Mouse (Mus musculus) kidney, postnatal 0 days (tissue): Measurements from ENCODE around the gene Cdkn1a. TPM values are rescaled to one million over a fixed set of nuclear protein-coding genes. Genes with fewer than 3 reads are reported as not detected.

Source experiments
- ATAC-seq: fragments of 200-750 bp; cut with Nextera tagmentation; replicated peaks from 2 replicates; pipeline ENCODE4 v1.8.0; 2017; ENCODE audit warnings: low read depth, moderate number of reproducible peaks, moderate TSS enrichment, moderate library complexity; ENCODE audit not compliant: low FRiP score
- DNase-seq: peaks from one replicate; pipeline ENCODE4 v3.0.0-alpha.2; 2016; ENCODE audit warnings: low spot score
- H3K27ac ChIP-seq: fragments of 300-500 bp; sonication (generic); 2 replicates; pipeline ENCODE4 v1.5.1; 2014; ENCODE audit warnings: mild to moderate bottlenecking
- H3K27me3 ChIP-seq: fragments of 300-500 bp; sonication (generic); 2 replicates; pipeline ENCODE4 v1.6.1; 2014; ENCODE audit warnings: low read length, mixed read lengths; ENCODE audit not compliant: insufficient read depth
- H3K36me3 ChIP-seq: fragments of 300-500 bp; sonication (generic); 2 replicates; pipeline ENCODE4 v1.6.1; 2014; ENCODE audit warnings: low read length, mixed read lengths; ENCODE audit not compliant: insufficient read depth
- H3K4me1 ChIP-seq: fragments of 300-500 bp; sonication (generic); replicated peaks from 2 replicates; pipeline ENCODE4 v1.6.1; 2014; ENCODE audit warnings: antibody characterized with exemption, low read length, mixed read lengths; ENCODE audit not compliant: insufficient read depth
- H3K4me2 ChIP-seq: fragments of 300-500 bp; sonication (generic); 2 replicates; pipeline ENCODE4 v1.6.1; 2014; ENCODE audit warnings: mild to moderate bottlenecking, low read length, moderate library complexity, mixed read lengths
- H3K4me3 ChIP-seq: fragments of 300-500 bp; sonication (generic); replicated peaks from 2 replicates; pipeline ENCODE4 v1.5.1; 2014; ENCODE audit warnings: low read depth, low read length
- H3K9ac ChIP-seq: fragments of 300-500 bp; sonication (generic); 2 replicates; pipeline ENCODE4 v1.6.1; 2014; ENCODE audit warnings: low read depth, low read length
- H3K9me3 ChIP-seq: fragments of 300-500 bp; sonication (generic); replicated peaks from 2 replicates; pipeline ENCODE4 v1.6.1; 2016; ENCODE audit warnings: low read length, inconsistent platforms, mixed read lengths
- CTCF ChIP-seq: IDR thresholded peaks from 2 replicates; pipeline ENCODE4 v1.5.1; 2016; ENCODE audit warnings: antibody characterized with exemption, low read depth, mild to moderate bottlenecking, moderate library complexity
- WGBS: fragments of 180-500 bp; shearing (Covaris S2); extraction: QIAGEN DNeasy Blood & Tissue Kit; methylation state at CpG from one replicate; pipeline ENCODE4 v1.1.7; 2014; 5-methylcytosine and 5-hydroxymethylcytosine counted together
- polyA plus RNA-seq: library from polyadenylated mRNA; unstranded; fragments of >200 nt; fragmentation: Nextera tagmentation; extraction: Ambion mirVana; gene quantifications from 2 replicates; pipeline ENCODE4 v1.2.1, GENCODE M21; 2015

Gene Cdkn1a
- polyA plus RNA-seq, 1 experiment from 2014 or later: 125 TPM

GRCm38 (mm10) chr17:29093961-29094309, 3.2 kb downstream of the Cdkn1a start:
- TF ChIP-seq CTCF: no peak
- Histone ChIP-seq H3K4me2 (peak overlapping the region; percentile 82), H3K9ac (peak overlapping the region; percentile 77), H3K36me3 (no peaks in the 10 kb centered on the region), H3K27ac (peak overlapping the region; percentile 78), H3K27me3 (0 out of 2 replicates have a peak, but pooled peaks cover 2% of the 10 kb centered on the region), H3K4me1 (0 out of 2 replicates have a peak, but pooled peaks cover 5% of the 10 kb centered on the region), H3K4me3 (peak overlapping the region; percentile 61), H3K9me3 (no peaks in the 10 kb centered on the region)
- DNase-seq: no peak
- peak; percentile 37 for ATAC-seq
- under 1% methylated on average over 24 of the region's 24 CpGs for WGBS

GRCm38 (mm10) chr17:29094310-29095181, 3.8 kb downstream of the Cdkn1a start:
- ATAC-seq (peak; percentile 44; the same call in 1 of the 2 replicates), DNase-seq (peak; percentile 28)
- H3K27me3 ChIP-seq: 0 out of 2 replicates have a peak, but pooled peaks cover 2% of the 10 kb centered on the region
- H3K36me3 ChIP-seq: no peaks in the 10 kb centered on the region
- H3K9ac ChIP-seq: peak overlapping the region; percentile 77
- H3K27ac ChIP-seq: peak overlapping the region; percentile 78
- peak overlapping the region; percentile 82 for H3K4me2 ChIP-seq
- WGBS: under 1% methylated on average over 69 of the region's 71 CpGs
- H3K4me3 ChIP-seq: peak overlapping the region; percentile 61
- no peak for TF ChIP-seq CTCF
- H3K9me3 ChIP-seq: no peaks in the 10 kb centered on the region
- H3K4me1 ChIP-seq: 0 out of 2 replicates have a peak, but pooled peaks cover 5% of the 10 kb centered on the region

GRCm38 (mm10) chr17:29095201-29095733, 4.5 kb downstream of the Cdkn1a start:
- peak overlapping the region; percentile 82 for H3K4me2 ChIP-seq
- no peaks in the 10 kb centered on the region for H3K36me3 ChIP-seq
- H3K4me3 ChIP-seq: peak overlapping the region; percentile 61
- TF ChIP-seq CTCF: peak; percentile 99
- 0 out of 2 replicates have a peak, but pooled peaks cover 2% of the 10 kb centered on the region for H3K27me3 ChIP-seq
- peak overlapping the region; percentile 78 for H3K27ac ChIP-seq
- peak; percentile 92 for DNase-seq
- H3K9me3 ChIP-seq: no peaks in the 10 kb centered on the region
- peak overlapping the region; percentile 77 for H3K9ac ChIP-seq
- peak; percentile 72 for ATAC-seq
- 0 out of 2 replicates have a peak, but pooled peaks cover 5% of the 10 kb centered on the region for H3K4me1 ChIP-seq
- under 1% methylated on average over 44 of the region's 44 CpGs for WGBS

- H3K27ac ChIP-seq: no peak overlapping the region
- H3K36me3 ChIP-seq: no peaks in the 10 kb centered on the region
- WGBS: 85% methylated on average over 6 of the region's 6 CpGs
- no peak for TF ChIP-seq CTCF
- DNase-seq (no peak), ATAC-seq (no peak)
- 0 out of 2 replicates have a peak, but pooled peaks cover 2% of the 10 kb centered on the region for H3K27me3 ChIP-seq
- H3K4me2 ChIP-seq: peak overlapping the region; percentile 82; the same call in 1 of the 2 replicates
- no peak overlapping the region for H3K4me3 ChIP-seq
- 0 out of 2 replicates have a peak, but pooled peaks cover 5% of the 10 kb centered on the region for H3K4me1 ChIP-seq
- no peak overlapping the region for H3K9ac ChIP-seq
- no peaks in the 10 kb centered on the region for H3K9me3 ChIP-seq
These were observed 5.5 kb downstream of the Cdkn1a start for GRCm38 (mm10) chr17:29096245-29096644.

DNA sequence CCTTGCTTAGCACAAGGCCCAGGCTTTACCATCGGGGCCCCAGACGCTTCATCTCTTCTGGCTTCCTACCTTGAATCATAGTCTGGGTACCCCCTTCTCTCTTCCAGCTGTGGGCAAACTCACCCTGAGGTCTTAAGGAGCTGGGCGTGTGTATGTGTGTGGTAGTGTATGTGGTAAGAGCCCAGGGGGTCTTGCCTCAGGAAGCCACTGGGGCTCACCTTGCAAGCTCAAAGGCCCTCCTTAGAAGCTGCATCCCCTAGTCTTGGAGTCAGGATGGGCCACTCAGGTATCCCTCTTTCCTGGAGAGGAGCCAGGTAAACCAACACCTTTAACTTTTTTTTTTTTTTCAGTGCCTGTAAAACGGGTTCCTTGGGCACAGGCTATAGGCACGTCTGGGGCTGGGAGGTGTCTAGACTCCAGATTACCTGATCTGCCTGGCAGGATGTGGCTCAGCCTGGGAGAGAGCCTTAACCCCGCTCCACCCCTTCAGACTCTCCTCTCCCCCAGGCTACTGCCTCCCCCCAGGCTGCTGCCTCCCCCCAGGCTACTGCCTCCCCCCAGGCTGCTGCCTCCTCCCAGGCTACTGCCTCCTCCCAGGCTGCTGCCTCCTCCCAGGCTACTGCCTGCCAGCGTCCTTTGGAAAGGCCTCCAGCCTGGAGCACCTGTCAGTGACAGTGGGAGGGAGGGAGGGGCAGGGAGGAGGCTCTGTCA, 6.2 kb downstream of the Cdkn1a start:
- no peak for TF ChIP-seq CTCF
- 0 out of 2 replicates have a peak, but pooled peaks cover 2% of the 10 kb centered on the region for H3K27me3 ChIP-seq
- DNase-seq (no peak), ATAC-seq (no peak)
- no peak overlapping the region for H3K4me2 ChIP-seq
- no peaks in the 10 kb centered on the region for H3K9me3 ChIP-seq
- WGBS: 62% methylated on average over 7 of the region's 7 CpGs
- no peak overlapping the region for H3K9ac ChIP-seq
- 0 out of 2 replicates have a peak, but pooled peaks cover 5% of the 10 kb centered on the region for H3K4me1 ChIP-seq
- H3K36me3 ChIP-seq: no peaks in the 10 kb centered on the region
- H3K27ac ChIP-seq: no peak overlapping the region
- no peak overlapping the region for H3K4me3 ChIP-seq

GRCm38 (mm10) chr17:29098291-29098690, 7.5 kb downstream of the Cdkn1a start:
- H3K4me1 ChIP-seq: 0 out of 2 replicates have a peak, but pooled peaks cover 5% of the 10 kb centered on the region
- no peak overlapping the region for H3K4me3 ChIP-seq
- DNase-seq (no peak), ATAC-seq (no peak)
- no peaks in the 10 kb centered on the region for H3K36me3 ChIP-seq
- H3K27me3 ChIP-seq: 0 out of 2 replicates have a peak, but pooled peaks cover 2% of the 10 kb centered on the region
- H3K9ac ChIP-seq: no peak overlapping the region
- H3K4me2 ChIP-seq: no peak overlapping the region
- no peaks in the 10 kb centered on the region for H3K9me3 ChIP-seq
- H3K27ac ChIP-seq: no peak overlapping the region
- WGBS: 94% methylated on average over 24 of the region's 24 CpGs
- TF ChIP-seq CTCF: no peak
